Mouse (Mus musculus) cerebellum, postnatal 10 days (tissue): Measurements from ENCODE around the gene Crim1.

Experiments
- DNase-seq, 2 experiments: peaks; one replicate each; pipeline ENCODE4 v3.0.0; 2021; ENCODE audit warnings: mixed read lengths in 2 of 2

The Crim1 gene

GRCm38 (mm10) chr17:78290153-78290876, 90.3 kb downstream of the Crim1 start:
- no peak for DNase-seq

- DNase-seq: no peak
Measured at GRCm38 (mm10) chr17:78291030-78291429, 91.0 kb downstream of the Crim1 start.

GRCm38 (mm10) chr17:78292301-78292700, 92.3 kb downstream of the Crim1 start:
- DNase-seq: no peak

- DNase-seq: no peak
Measured at GRCm38 (mm10) chr17:78292827-78293488, 92.9 kb downstream of the Crim1 start.

- DNase-seq: no peak
Measured at GRCm38 (mm10) chr17:78295979-78296378, 95.9 kb downstream of the Crim1 start.

- no peak for DNase-seq
Measured at GRCm38 (mm10) chr17:78298140-78298539, 98.1 kb downstream of the Crim1 start.

- DNase-seq: no peak
Measured at GRCm38 (mm10) chr17:78298967-78299540, 99.0 kb downstream of the Crim1 start.

- DNase-seq: no peak
Measured at GRCm38 (mm10) chr17:78303053-78303452, 103.0 kb downstream of the Crim1 start.

- no peak for DNase-seq
Measured at GRCm38 (mm10) chr17:78304059-78304458, 104.0 kb downstream of the Crim1 start.

- no peak for DNase-seq
Measured at GRCm38 (mm10) chr17:78306434-78306833, 106.4 kb downstream of the Crim1 start.

- DNase-seq: no peak
Measured at GRCm38 (mm10) chr17:78308221-78308620, 108.2 kb downstream of the Crim1 start.

- peak; percentile 30 to 51 for DNase-seq
Measured at GRCm38 (mm10) chr17:78313006-78313405, 113.0 kb downstream of the Crim1 start.

GRCm38 (mm10) chr17:78313612-78314011, 113.6 kb downstream of the Crim1 start:
- DNase-seq: no peak

GRCm38 (mm10) chr17:78315659-78316058, 115.6 kb downstream of the Crim1 start:
- DNase-seq: no peak

GRCm38 (mm10) chr17:78317381-78317780, 117.3 kb downstream of the Crim1 start:
- no peak for DNase-seq

GRCm38 (mm10) chr17:78318810-78319209, 118.8 kb downstream of the Crim1 start:
- DNase-seq: no peak

- no peak for DNase-seq
Measured at GRCm38 (mm10) chr17:78321216-78321835, 121.3 kb downstream of the Crim1 start.

GRCm38 (mm10) chr17:78322369-78323335, 122.6 kb downstream of the Crim1 start:
- no peak for DNase-seq

- DNase-seq: no peak
Measured at GRCm38 (mm10) chr17:78325761-78326332, 125.8 kb downstream of the Crim1 start.

- no peak for DNase-seq
Measured at GRCm38 (mm10) chr17:78326381-78326780, 126.3 kb downstream of the Crim1 start.

- DNase-seq: no peak
Measured at GRCm38 (mm10) chr17:78327187-78327586, 127.1 kb downstream of the Crim1 start.

GRCm38 (mm10) chr17:78328287-78328686, 128.2 kb downstream of the Crim1 start:
- no peak for DNase-seq
